Mouse (Mus musculus) frontal cortex, postnatal 14 days (tissue): Measurements from ENCODE around the gene A430033K04Rik.

Experiments used
- DNase-seq, 2 experiments: peaks; one replicate each; pipeline ENCODE4 v3.0.0; 2022; ENCODE audit warnings: low spot score in 2 of 2

The A430033K04Rik gene

GRCm38 (mm10) chr5:138622645-138623477 is at the start of gene A430033K04Rik:
Gene A430033K04Rik, plus strand, starts transcription at chr5:138622859.
- peak; percentile 91 to 92 for DNase-seq

- no peak for DNase-seq
These were observed 35.3 kb upstream of the A430033K04Rik start for GRCm38 (mm10) chr5:138587396-138587795.

- no peak for DNase-seq
These were observed 4.3 kb upstream of the A430033K04Rik start for GRCm38 (mm10) chr5:138618353-138618752.

DNA sequence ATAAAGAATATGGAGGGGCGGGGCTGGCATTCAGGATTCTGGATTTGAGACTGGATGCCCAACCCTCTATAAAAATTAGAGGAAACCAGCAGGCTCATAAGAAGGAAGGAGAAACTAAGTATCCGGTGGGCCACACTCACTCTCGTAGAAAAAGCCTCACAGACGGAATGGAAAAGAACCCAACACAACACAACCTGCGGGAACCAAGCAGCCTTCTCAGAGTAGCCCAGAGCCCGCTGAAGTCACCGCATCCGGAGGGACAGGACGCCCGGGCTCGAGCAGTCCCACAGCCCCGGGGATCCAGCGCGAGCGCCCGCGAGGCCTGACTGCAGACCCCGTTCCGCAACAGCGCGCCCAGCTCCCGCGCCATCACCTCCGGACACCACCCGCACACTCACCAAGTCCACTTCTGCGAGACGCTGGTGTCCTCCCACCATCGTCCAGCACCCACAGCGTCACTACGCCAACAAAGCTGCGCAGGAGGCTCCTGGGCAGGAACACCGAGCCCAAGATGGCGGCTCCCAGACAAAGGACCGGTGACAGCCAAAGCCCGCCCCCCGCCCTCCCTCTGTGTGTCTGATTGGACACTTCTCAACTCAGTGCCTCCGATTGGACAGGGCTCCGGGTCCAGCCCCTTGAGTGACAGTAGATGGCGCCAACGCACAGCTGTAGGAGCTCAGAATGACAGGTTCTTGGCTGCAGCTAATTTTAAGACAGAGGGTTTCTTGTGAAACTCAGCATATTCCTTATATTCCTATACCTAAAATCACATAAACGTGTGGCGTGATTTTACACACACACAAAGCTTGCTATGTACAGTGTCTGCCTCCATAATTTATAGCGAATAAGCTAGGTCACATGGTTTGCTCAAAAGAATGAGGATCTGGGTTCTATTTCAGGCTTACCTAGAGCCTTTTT is 3.2 kb upstream of the A430033K04Rik start, which contains the start of gene Zfp68:
Gene Zfp68, minus strand, starts transcription at position 551 of the 918 bp plus-strand sequence.
- peak; percentile 90 to 93 for DNase-seq

DNA sequence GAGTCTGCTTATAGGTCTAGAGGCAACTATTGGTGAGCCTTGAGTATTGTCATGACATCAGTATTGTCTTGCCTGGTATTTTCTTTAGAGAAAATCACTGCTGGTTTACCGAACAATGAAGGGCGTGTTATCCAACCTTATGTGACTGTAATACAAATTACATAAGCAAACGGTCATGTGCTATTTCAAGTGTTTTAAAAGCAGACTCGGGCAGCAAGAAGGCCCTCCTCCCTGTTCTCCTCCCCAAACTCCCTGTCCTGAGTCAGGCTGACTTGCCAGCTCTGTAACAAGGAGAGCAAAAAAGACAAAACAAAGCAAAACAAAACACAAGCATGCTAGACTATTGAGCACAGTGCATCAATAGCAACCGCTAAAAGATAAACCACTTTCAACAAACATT is 1.8 kb upstream of the A430033K04Rik start:
- no peak for DNase-seq

GRCm38 (mm10) chr5:138623478-138623875 is 818 bp downstream of the A430033K04Rik start:
- no peak for DNase-seq

- no peak for DNase-seq
These were observed 13.8 kb downstream of the A430033K04Rik start for GRCm38 (mm10) chr5:138636486-138636885.

DNA sequence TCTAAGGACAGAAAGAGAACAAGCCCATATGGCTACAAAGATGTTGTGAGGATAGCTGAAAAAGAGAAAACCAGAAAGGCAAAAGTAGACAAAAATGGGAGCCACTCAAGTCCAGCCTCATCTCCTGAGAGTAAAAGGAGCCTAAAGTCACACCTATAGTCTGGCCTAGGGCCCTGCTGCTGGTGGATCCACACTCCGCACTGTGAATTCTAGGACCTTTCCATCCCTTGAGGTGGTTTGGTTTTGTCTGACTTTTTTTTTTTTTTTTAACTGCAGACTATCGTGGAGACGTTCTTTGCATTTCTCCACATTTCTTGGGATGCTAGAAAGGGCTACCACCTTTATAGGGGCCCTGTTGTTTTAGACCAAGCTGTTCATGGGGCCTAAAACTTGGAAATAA is 18.4 kb downstream of the A430033K04Rik start:
- no peak for DNase-seq

- no peak for DNase-seq
These were observed 19.1 kb downstream of the A430033K04Rik start for GRCm38 (mm10) chr5:138641761-138642160.

- no peak for DNase-seq
These were observed 30.3 kb downstream of the A430033K04Rik start for GRCm38 (mm10) chr5:138652911-138653310.

- peak in 1 of 2 experiments; percentile 30 for DNase-seq
These were observed 34.0 kb downstream of the A430033K04Rik start for GRCm38 (mm10) chr5:138656477-138657156.

DNA sequence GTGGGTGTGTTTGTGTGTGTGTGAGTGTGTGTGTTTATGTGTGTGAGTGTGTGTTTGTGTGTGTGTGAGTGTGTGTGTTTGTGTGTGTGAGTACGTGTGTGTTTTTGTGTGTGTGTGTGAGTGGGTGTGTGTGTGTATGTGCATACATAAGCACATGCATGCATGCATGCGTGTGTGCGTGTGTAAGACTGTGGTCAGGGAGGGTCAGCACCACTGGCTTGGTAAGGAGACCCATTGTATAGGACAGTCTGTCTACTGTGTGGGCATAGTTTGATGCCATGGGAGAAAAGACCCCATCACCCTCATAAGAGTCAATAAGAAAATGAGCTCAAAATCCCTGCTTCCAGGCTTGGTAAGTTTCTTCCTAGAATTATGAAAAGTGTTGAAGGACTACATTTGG is 34.7 kb downstream of the A430033K04Rik start:
- no peak for DNase-seq

DNA sequence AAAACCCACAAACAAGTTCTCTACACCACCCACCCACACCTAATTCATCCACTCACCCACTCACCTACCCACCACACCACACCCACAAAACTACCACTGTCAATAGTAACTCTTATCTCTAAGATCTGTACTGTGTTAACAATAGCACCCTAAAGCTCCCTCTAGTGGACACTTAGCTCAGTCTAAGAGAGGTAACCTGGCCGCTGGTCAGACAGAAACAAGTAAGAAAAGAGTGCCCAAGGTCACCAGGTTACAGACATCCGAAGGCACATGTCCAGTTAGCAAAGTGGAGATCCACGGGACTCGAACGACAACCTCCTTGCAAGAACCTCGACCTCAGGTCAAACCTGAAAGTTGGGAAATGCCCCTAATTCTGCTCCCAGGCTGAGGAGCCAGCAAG is 35.2 kb downstream of the A430033K04Rik start:
- DNase-seq = peak; percentile 10 to 11

DNA sequence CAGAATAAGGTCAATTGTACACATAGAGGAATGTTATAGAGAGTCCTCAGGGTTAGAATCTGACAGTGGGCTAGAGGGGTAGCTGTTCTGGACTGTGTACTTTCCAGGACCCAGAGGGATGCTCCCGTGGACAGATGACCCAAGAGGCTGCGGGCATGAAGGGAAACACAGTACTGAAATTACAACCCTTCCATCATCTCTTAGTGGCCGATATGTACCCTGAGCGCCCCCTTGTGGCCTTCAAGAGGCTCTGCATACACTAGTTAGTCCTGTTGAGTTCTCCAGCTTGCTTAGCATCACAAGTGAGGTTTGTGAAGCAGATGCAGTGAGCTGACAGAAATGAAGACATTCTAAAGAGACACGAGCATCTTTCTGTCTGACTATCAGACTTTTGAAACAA is 36.3 kb downstream of the A430033K04Rik start:
- peak in 1 of 2 experiments; percentile 20 for DNase-seq

DNA sequence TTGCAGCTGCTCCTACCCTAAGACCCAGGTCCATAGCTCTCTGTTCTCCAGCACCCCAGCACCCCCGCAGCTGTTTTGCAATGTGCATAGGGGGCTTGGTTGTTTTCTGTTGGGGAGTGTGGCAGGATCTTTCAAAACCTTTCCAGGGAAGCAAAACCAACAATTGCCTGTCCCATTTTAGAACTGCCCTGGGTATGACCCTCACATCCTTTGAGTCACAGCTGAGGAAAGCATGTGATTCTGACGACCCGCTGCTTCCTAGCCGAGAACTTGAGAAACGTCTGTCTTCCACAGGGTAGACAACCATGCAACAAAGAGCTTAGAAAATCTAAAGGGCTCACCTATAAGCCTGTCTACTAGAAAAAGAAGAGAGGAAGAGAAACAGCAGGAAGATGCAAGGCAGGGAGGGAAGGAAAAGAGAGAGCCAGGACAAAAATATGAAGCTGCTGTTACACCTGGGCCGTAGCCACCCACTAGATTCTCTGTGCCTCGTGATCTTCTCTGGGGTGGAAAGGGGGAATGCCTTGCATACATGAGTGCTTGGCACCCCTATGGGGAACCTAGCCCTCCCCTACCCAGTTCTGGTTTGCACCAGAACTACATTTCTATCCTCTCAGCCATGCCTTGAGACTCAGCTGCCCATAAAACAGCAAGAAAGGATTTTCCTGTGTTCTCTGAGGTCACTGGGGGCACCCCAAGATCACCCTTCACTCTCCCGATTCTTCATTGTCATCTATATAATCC is 60.5 kb downstream of the A430033K04Rik start:
- DNase-seq = no peak

DNA sequence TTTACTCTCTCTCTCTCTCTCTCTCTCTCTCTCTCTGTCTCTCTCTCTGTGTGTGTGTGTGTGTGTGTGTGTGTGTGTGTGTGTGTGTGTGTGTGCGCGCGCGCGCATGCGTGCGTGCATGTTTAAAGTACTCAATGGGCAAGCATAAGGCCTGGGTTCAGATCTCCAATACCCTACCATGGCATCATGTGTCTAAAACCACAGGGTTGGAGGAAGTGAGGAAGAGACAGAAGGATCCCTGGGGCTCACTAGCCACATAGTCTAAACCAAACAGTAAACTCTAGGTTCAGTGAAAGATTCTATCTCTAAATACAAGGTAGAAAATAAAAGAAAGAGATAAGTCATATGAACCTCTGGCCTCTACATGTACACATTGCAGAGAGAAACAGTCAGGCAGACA is 61.2 kb downstream of the A430033K04Rik start:
- no peak for DNase-seq

- DNase-seq = no peak
These were observed 64.8 kb downstream of the A430033K04Rik start for GRCm38 (mm10) chr5:138687453-138687852.

- no peak for DNase-seq
These were observed 66.6 kb downstream of the A430033K04Rik start for GRCm38 (mm10) chr5:138689254-138689653.

- DNase-seq = no peak
These were observed 70.4 kb downstream of the A430033K04Rik start for GRCm38 (mm10) chr5:138692936-138693570.

GRCm38 (mm10) chr5:138694036-138694435 is 71.4 kb downstream of the A430033K04Rik start:
- DNase-seq = no peak
